Mouse (Mus musculus) gastrocnemius, adult 8-10 months (tissue): ENCODE measurements around the gene Itga2b. TPM values are rescaled to one million over a fixed set of nuclear protein-coding genes. Genes with fewer than 3 reads are reported as not detected.

Experiments used
- DNase-seq, 2 experiments: peaks; one replicate each; pipeline ENCODE4 v3.0.0; 2022; ENCODE audit warnings: low spot score in 2 of 2
- total RNA-seq, 4 experiments: library from RNA; stranded (reverse); gene quantifications; 2 replicates each; pipeline ENCODE4 v1.2.4; 2022

Itga2b gene
- 1 to 10 TPM in 1 of 4 experiments, under 1 TPM in 2, not detected in 1; 0.63 to 2.0 (median 0.72) TPM for total RNA-seq

DNA sequence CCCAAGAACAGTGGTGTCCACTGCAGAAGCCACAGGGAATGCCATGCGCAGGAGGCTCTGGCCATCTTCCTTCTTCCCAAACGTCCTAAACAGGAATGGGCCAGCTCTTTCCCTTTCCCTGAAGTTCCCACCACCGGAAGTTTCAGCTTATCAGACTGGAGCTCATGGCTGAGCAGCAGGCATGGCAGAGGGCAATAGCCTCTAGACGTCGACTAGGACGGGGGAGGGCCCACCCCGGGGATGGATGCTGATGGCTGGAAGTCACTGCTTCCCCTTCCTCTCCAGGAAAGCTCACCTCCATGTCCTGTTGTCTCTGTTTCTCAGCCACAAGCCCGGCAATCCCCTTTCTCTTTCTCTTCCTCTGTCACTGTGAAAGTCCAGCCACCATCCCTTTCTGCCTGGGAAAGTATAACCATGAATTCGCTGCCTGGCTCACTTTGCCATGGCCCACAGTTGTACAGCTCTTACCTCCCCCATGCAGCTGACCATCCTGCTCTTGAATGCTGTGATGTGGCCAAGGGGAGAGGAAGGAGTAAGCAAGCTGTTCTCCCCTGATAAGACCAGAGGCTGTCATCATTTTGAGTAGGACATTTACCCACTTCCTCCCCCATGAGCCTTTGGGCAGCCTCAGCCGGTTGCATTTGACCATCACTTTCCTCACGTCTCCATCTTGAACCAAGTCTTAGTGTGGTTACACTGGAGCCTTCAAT, at the start of gene Itga2b:
Itga2b (minus strand) TSS at position 475 of the 710 bp plus-strand sequence.
- DNase-seq, result no peak

DNA sequence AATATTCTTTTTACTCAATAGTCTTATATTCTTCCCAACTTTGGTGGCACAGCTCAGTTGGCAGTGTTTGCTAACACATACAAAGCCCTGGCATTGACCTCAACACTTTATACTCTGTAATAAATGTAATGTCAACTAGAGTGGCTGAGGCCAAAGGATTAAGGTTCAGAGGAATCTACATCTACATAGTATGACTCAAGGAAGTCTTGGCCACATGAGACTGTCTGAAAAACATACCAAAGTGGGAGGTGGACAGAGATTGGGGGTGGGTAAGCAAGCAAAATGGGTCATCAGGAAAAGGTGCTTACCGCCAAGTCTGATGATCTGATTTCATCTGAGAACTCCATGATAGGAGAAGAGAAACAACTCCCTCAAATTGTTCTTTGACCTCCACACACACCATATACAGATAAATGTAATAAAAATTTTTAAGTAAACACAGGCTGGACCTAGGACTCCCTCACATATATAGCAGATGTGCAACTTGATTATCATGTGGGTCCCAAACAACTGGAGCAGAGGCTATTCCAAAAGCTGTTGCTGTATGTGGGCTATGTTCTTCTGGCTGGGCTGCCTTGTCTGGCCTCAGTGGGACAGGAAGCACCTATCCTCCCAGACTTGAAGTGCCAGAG, 45.0 kb upstream of the Itga2b start:
- DNase-seq, result no peak

DNA sequence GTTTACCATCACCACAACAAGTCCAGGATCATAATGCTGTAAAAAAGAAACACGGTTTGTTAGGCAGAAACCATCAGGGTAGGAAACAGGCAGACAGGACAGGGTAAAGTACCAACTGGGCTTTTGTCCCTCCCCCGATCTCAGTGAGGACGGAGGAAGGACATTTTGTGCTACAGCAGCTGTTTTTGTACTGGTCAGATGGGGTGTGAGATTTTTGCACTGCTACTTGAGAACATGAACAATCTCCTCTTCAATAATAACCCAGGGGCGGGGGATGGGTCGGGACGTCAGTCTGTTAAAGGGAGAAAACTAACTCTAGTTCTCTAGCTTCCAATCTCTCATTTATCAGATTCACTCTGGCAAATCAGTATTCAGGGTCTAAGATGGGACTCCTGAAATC, 40.3 kb upstream of the Itga2b start:
- peak; percentile 35 to 46 for DNase-seq

DNA sequence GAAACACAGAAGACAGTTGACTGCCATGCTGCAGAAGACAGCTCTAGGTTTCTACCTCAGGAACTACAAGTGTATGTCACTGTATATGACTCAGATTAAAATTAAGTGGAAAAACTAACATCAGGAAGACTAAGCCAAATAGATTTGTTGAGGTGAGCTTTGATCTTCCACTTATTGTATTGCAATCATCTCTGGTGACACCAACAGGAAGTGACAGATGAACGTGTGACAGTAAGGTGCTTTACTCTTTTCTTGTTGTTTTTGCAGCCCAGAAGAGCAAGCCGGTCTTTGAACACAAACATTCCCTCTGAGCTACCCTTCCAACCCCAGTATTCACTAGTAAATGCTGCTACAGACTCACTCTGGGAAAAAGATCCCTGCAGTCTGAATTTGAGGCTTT, 26.8 kb upstream of the Itga2b start:
- DNase-seq, result no peak

DNA sequence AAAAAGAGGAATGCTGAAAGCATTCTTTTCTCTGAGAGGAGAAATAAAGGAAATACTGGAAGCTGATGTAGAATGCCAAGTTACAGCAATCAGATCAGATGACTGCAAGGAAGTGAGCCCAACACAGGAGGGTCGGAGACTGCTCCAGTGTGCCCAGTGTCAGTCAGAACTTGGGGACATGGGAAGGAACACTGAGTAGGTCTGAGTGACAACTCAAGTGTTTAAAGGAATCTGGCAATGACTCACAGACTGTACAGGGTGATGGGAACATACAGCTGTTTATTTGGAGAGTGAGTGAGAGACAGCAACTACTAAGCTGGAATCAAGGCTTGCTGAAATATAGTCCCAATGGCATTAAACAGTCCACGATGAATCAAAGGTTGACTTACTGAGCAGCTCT, 26.3 kb upstream of the Itga2b start:
- DNase-seq, result no peak

DNA sequence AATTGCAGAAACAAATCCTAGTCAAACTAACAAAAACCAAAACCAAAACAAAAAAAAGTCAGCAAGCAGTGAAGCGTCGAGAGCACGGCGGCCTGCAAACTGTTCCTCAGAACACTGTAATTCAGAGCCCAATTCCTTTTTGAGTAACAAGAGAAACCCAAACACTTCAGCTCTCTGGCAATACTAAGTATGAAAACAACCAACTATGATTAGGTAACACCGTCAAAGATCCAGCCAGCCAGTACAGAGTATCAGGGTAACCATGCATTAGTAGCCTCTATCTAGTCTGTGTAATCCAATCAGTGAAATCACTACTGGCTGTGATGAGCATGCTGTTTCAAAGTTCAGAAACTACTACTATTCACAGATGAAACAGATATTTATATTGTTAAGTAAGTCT, 25.8 kb upstream of the Itga2b start:
- no peak for DNase-seq

DNA sequence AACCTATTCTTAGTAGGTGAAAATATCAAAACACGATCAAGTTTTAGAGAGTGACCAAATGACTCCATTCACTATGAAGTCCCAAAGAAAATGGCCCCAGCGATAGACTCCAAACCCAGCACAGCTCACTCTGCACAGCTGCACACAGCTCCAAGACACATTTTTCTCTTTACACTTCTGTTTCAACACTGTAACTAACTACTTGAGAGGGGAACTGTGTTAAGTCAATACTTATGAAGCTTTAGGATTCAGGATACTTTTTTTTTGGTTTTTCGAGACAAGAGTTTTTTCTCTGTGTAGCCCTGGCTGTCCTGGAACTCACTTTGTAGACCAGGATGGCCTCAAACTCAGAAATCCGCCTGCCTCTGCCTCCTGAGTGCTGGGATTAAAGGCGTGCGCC, 25.2 kb upstream of the Itga2b start:
- DNase-seq, result no peak

DNA sequence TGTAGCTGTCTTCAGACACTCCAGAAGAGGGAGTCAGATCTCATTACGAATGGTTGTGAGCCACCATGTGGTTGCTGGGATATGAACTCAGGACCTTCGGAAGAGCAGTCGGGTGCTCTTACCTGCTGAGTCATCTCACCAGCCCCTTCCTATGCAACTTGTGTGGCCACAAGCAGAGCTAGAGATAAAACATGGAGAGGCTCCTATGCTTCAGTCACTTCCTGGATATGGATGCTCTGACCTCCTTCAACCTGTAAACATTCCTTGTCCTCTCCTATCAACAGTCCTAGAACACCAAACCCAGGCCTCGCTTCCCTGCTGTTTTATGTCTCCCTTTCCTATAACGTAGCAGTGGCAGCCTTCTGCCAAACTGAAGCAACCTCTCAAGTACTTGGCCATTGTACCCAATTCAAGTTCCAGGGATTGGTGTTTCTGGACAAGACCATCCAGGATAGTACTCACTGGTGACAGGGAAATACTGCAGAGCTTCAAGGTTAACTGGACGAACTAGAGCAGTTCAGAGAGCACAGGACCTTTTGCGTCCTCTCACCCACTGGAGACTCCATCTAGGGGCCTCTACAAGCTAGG, 24.2 kb upstream of the Itga2b start:
- DNase-seq, result no peak

DNA sequence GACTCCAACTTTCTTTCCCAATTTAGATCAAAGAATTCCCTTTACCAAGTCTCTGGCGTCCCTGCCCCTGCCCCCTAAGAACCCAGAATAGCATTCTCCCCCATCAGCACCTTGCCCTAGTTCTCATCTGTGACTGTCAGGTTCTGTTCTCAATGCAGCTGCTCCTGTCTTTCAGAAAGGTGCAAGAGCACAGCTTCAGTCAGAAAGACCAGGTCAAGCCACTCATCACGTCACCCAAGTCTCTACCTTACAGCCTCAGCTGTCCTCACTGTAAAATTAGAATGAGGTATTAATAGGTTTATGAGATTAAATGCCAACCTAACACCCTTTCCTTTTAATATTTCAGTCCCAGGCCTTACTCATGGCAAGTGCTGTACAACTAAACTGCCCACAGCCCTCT, 23.3 kb upstream of the Itga2b start:
- DNase-seq, result peak; percentile 30 to 54

DNA sequence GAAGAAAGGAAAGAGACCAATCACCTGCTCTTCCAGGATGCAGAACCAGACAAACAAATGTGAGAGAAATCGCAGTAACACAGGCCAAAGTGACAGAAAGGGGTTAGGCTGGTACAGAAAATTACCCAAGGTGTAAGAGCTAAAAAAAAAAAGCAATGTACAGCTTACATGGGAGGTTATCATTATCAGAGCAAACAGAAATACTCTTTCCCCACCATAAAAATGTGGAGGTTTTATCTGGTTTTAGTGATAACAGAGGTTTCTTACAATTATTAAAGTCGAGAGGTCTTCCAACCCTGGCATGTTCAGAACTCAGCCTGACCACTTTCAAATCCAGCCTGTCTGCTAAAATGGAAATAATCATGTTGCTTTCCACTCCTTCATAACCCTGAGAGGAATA, 18.0 kb upstream of the Itga2b start:
- no peak for DNase-seq

DNA sequence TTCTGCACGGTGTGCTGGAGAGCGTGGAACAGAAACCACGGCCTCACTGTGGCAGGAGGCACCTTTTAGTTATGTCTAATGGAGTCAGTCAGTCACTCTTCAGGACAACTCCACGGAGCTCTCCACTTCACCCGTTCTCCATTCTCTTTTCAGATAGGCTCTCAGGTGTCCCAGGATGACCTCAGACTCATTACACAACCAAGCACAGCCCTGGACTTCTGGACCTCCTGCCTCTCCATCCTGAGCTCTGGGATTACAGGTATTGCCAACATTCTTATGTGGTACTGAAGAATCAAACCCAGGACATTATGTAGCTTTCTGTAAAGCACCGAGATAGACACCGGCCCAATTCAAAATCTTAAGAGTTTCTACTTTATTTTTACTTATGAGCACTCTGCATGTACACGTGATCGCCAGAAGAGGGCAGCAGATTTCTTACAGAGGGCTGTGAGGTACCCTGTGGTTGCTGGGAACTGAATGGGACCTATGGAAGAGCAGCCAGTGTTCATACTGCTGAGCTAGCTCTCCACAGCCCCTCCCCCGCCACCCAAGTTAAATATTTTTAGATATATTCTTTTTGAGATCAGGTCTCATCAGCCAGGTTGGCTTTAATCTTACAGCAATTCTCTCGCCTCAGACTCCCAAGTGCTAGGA, 16.9 kb upstream of the Itga2b start:
- peak in 1 of 2 experiments; percentile 19 for DNase-seq

DNA sequence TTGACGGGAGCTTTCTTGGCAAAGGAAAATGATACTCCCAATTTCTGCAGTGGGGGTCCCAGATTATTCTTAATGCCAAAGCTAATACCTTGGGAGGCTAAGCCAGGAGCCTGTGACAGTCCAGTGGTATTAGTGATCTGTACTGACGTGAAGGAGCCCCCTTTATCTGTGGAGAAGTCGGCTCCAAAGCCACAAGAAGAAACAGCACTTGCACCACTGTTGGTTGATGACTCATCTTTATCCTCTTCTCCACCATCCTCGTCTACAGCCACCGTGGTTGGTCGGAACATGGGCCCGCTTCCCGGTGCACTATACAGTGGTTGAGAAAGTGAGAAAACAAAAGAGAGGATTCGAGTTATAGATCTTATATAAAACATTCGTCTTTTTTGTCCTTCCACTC, 11.9 kb upstream of the Itga2b start:
- DNase-seq, result no peak

DNA sequence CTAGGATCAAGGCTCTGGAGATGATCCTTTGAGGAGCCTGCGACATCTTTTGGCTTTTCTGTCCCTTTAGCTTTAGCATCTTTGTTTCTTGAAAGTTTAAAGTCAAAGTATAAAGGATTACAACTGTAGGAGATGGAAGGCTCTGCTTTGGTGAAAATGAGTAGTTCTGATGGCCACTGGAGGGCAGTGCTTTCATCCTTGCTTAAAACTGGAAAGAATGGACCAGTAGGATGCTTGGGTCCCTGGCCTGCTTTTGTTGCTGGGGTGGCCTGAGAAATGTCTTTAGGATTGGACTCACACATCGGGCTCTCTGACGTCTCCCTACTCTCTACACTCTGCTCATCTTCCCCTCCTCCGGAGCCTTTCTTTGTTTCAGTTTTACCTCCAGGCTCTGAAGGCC, 11.0 kb upstream of the Itga2b start:
- no peak for DNase-seq

DNA sequence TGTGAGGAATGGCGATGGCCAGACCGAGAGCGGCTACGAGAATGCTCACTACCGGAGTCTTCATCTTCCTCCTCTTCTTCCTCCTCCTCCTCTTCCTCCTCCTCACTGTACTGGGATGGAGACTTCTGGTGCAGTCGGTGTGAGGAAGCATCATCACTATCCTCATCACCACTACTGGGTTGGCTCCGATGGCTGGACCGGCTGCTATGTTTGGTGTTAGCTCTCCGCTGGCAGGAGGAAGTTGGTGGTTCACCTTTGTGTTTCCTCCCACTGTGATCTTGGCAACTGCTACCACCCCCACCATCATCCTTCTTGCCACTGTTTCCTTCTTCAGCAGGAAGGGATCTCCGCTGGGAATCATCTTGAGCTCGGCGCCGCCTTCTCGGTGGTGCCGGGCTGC, 10.2 kb upstream of the Itga2b start:
- no peak for DNase-seq

DNA sequence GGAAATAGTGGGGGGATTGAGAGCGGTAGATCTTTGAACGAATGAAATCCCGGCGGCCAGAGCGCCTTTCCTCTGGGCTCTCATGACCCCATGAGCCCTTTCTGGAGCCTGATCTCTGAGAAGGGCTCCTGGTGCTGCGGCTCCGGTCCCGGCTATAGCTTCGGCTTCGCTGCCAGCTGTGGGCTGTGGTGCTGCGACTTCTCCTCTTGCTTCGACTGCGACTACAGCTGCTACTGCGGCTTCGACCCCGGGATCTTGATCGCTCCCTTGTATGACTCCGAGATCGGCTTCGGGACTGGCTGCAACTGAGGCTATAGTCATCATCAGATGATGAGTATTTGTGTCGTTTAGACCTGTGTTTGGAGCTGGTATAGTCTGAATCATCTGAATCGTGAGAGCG, 9.7 kb upstream of the Itga2b start:
- no peak for DNase-seq

DNA sequence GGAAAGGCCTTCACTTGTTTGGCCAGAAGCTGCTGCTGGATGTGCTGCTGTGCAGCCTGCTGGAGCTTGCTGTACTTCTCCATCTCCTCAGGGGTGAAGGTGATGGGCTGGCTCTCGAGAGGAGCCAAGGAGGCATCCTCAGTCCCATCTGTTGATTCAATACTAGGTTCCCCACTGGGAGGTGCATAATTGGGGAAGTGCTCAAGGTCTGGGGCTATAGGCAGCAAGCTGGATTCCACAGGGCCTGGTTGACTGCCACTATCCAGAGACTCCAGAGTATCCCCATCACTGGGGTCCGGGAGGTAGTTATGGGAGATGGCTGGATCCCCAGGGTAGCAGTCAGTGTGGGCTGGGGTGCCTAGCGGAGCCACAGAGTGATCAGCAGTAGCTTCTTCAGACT, 8.7 kb upstream of the Itga2b start:
- DNase-seq, result no peak

DNA sequence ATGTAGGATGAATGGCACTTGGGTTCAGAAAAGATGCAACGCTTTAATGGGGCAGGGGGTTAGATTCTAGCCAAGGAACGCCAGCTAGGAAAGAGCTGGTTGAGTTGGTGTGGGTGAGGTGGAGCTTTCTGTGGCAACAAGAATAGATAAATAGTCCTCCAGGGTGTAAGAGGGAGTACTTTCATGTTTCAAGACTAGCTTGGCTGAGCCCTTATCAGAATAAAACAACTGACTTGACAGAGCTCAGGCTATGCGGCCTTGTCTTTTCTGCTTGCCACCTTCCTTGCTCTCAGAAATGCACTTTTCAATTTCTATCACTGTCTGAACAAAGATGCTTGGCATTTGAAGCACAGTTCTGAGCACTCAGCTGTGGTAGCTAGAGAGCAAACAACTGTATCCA, 5.1 kb upstream of the Itga2b start:
- DNase-seq, result no peak

DNA sequence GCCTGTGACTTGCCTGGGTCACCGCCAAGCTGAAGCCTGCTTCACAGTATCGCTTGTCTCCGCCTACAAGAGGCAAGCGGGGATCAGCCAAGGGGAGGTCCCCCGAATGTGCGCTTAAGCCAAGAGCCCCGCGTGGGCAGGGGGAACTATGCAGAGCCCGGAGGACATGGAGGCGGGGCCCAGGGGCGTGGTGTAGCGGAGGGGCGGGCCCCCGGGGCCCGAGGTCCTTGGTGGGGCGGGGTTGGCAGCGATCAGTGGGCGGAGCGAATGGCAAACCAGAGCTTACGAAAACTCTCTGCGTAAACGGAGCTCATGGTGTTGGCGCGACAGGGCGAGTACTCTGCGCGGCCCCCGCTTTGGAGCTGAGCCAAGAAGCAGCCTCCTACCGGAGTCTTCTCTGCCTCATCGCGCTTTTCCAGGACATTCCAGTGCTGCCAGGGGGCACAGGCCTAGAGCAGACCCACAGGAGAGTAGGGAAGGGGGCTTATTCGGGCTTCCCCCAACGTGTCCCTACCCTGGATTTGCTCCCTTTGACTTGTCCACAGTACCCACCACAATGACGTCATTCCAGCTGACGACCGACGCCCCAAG, 2.8 kb downstream of the Itga2b start:
- DNase-seq, result peak; percentile 95 to 97

DNA sequence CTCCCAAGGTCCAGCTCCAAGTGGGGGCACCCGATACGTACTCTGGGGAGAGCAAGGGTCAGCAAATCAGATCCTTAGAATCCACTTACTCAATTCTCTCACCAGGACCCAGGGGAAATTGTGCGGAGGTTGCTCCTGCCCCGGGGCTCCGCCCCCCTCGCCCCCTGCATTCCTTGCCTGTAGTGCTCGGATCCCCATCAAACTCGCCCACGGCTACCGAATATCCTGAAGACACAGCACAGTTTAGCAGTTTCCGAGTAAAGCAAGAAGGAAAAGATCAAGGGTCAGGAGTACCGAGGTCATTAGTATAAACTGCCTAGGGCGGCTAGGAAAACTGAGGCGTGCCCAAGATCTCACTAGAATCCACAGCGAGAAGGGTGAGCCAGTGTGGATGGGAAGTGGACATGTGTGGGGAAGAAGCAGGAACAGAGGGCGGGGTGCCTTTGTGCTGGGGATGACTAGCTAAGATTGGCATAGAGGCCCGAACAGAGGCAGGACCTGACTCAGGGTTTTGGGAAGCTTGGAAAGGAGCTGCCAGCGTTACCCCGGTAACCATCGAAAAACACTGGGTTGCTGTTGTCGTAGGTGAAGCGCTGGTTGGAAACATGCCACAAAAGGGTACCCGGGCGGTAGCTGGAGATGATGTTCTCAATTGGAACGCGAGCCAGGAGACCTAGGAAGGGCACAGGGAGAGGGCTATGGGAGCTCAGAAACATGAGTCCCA, 4.0 kb downstream of the Itga2b start:
- DNase-seq, result peak; percentile 50 to 59

DNA sequence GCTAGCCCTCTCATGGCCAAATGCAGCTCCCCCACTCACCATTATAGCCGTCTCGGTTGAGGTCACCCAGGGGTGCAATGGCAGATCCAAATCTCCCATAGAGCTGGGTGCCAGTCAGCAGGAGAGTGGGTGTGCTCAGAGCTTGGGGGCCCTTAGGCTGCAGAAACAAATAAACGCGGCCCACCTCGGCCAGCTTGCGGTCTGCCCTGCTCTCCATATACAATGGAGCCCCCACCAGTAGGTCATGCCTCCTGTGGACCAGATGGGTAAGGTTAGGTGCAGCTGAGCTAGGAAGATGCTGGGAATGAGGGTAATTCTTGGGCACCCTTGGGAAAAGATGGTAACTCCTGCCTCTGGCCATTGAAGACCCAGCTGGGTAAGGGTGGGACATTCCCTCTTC, 5.0 kb downstream of the Itga2b start:
- no peak for DNase-seq

DNA sequence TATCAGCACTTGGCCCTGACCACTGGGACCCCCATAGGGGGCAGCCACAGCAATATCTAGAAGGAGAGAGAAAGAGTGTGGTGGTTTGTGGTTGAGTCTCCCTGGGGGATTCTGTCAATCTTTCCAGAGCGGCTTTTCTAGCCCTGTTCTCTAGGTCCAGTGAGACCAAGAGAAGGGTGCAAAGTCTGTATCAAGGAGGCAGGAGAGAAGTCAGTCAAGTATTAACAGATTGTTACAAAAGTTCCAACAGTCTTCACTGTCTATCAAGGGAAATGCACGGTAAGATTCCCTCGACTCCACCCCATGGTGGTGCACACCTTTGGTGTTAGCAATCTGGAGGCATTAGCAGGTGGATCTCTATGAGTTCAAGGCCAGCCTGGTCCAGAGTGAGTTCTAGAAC, 8.2 kb downstream of the Itga2b start:
- no peak for DNase-seq
